Mouse (Mus musculus): Measurements from ENCODE around the gene Pccb. TPM values are rescaled to one million over a fixed set of nuclear protein-coding genes. Genes with fewer than 3 reads are reported as not detected.

Pccb gene
- polyA plus RNA-seq (2015; fragmentation: Nextera tagmentation; extraction: Ambion mirVana), result 21.3 and 21.4 TPM in 2 replicates

GRCm38 (mm10) chr9:101034448-101035098, at the start of gene Pccb:
Pccb (minus strand) TSS chr9:101034898.
- under 1% methylated on average over 61 of the region's 61 CpGs for WGBS
- no peaks in the 10 kb centered on the region for H3K27me3 ChIP-seq

GRCm38 (mm10) chr9:101083728-101084127, 49.0 kb upstream of the Pccb start:
- no peaks in the 10 kb centered on the region for H3K9me3 ChIP-seq
- H3K9ac ChIP-seq, result no peak overlapping the region
- H3K4me3 ChIP-seq, result no peak overlapping the region
- no peak overlapping the region for H3K4me2 ChIP-seq
- H3K27me3 ChIP-seq, result no peaks in the 10 kb centered on the region
- peaks cover 9% of the 10 kb centered on the region; the same call in 1 of the 2 replicates for H3K36me3 ChIP-seq
- 95% methylated on average over 3 of the region's 3 CpGs for WGBS
- H3K4me1 ChIP-seq (replicated peaks), result peaks cover 24% of the 10 kb centered on the region
- no peak for ATAC-seq (ENCODE audit: low read depth)
- H3K27ac ChIP-seq (replicated peaks), result no peak overlapping the region

More at GRCm38 (mm10) chr9:101034448-101035098, at the start of gene Pccb:
- Histone ChIP-seq H3K36me3 (peaks cover 6% of the 10 kb centered on the region; the same call in 1 of the 2 replicates), H3K9ac (peak within 1 kb of the TSS; percentile 76), H3K4me3 (peak within 1 kb of the TSS; percentile 56), H3K9me3 (no peaks in the 10 kb centered on the region), H3K4me1 (replicated peaks) (peaks cover 17% of the 10 kb centered on the region), H3K4me2 (peak within 1 kb of the TSS; percentile 63), H3K27ac (replicated peaks) (peak within 1 kb of the TSS; percentile 97)
- ATAC-seq (ENCODE audit: low read depth), result peak; percentile 100

- H3K9ac ChIP-seq, result no peak overlapping the region
- H3K36me3 ChIP-seq, result peaks cover 9% of the 10 kb centered on the region; the same call in 1 of the 2 replicates
- peaks cover 49% of the 10 kb centered on the region for H3K4me1 ChIP-seq (replicated peaks)
- H3K27me3 ChIP-seq, result no peaks in the 10 kb centered on the region
- H3K27ac ChIP-seq (replicated peaks), result no peak overlapping the region
- H3K9me3 ChIP-seq, result no peaks in the 10 kb centered on the region
- no peak for ATAC-seq (ENCODE audit: low read depth)
- H3K4me2 ChIP-seq, result peak overlapping the region; percentile 92; the same call in 1 of the 2 replicates
- H3K4me3 ChIP-seq, result no peak overlapping the region
- WGBS, result 60% methylated on average over 3 of the region's 3 CpGs
Observed at GRCm38 (mm10) chr9:101080046-101080685, 45.5 kb upstream of the Pccb start.

GRCm38 (mm10) chr9:101078579-101078978, 43.9 kb upstream of the Pccb start:
- no peak for ATAC-seq (ENCODE audit: low read depth)
- WGBS, result 50% methylated on average over 4 of the region's 4 CpGs
- Histone ChIP-seq H3K27ac (replicated peaks) (no peak overlapping the region), H3K4me2 (peak overlapping the region; percentile 92), H3K36me3 (peaks cover 2% of the 10 kb centered on the region; the same call in 1 of the 2 replicates), H3K4me3 (peak overlapping the region; percentile 87), H3K4me1 (replicated peaks) (peaks cover 49% of the 10 kb centered on the region), H3K9me3 (no peaks in the 10 kb centered on the region), H3K27me3 (no peaks in the 10 kb centered on the region), H3K9ac (0 out of 2 replicates have a peak overlapping the region, but pooled peaks have one; percentile 35)

- Histone ChIP-seq H3K4me3 (peak overlapping the region; percentile 87), H3K4me1 (replicated peaks) (peaks cover 56% of the 10 kb centered on the region), H3K4me2 (peak overlapping the region; percentile 92), H3K27ac (replicated peaks) (no peak overlapping the region), H3K9me3 (no peaks in the 10 kb centered on the region), H3K36me3 (no peaks in the 10 kb centered on the region), H3K9ac (peak overlapping the region; percentile 99), H3K27me3 (no peaks in the 10 kb centered on the region)
- no peak for ATAC-seq (ENCODE audit: low read depth)
Observed at GRCm38 (mm10) chr9:101077486-101077885, 42.8 kb upstream of the Pccb start.

GRCm38 (mm10) chr9:101076095-101076875, 41.6 kb upstream of the Pccb start:
- no peaks in the 10 kb centered on the region for H3K9me3 ChIP-seq
- peak overlapping the region; percentile 92 for H3K4me2 ChIP-seq
- peak overlapping the region; percentile 87 for H3K4me3 ChIP-seq
- peaks cover 58% of the 10 kb centered on the region for H3K4me1 ChIP-seq (replicated peaks)
- no peak overlapping the region for H3K27ac ChIP-seq (replicated peaks)
- under 1% methylated on average over 18 of the region's 18 CpGs for WGBS
- no peaks in the 10 kb centered on the region for H3K27me3 ChIP-seq
- no peaks in the 10 kb centered on the region for H3K36me3 ChIP-seq
- ATAC-seq (ENCODE audit: low read depth), result no peak
- peak overlapping the region; percentile 99 for H3K9ac ChIP-seq

GRCm38 (mm10) chr9:101075694-101076093, 41.0 kb upstream of the Pccb start:
- no peak for ATAC-seq (ENCODE audit: low read depth)
- peak overlapping the region; percentile 92 for H3K4me2 ChIP-seq
- no peaks in the 10 kb centered on the region for H3K9me3 ChIP-seq
- H3K36me3 ChIP-seq, result no peaks in the 10 kb centered on the region
- no peaks in the 10 kb centered on the region for H3K27me3 ChIP-seq
- peak overlapping the region; percentile 99 for H3K9ac ChIP-seq
- under 1% methylated on average over 8 of the region's 8 CpGs for WGBS
- H3K27ac ChIP-seq (replicated peaks), result no peak overlapping the region
- peaks cover 52% of the 10 kb centered on the region for H3K4me1 ChIP-seq (replicated peaks)
- peak overlapping the region; percentile 87 for H3K4me3 ChIP-seq

GRCm38 (mm10) chr9:101075091-101075581, 40.4 kb upstream of the Pccb start:
- Histone ChIP-seq H3K9ac (peak overlapping the region; percentile 99), H3K27me3 (no peaks in the 10 kb centered on the region), H3K4me3 (peak overlapping the region; percentile 87), H3K9me3 (no peaks in the 10 kb centered on the region), H3K4me1 (replicated peaks) (peaks cover 48% of the 10 kb centered on the region), H3K27ac (replicated peaks) (peak overlapping the region; percentile 100), H3K4me2 (peak overlapping the region; percentile 92), H3K36me3 (no peaks in the 10 kb centered on the region)
- no peak for ATAC-seq (ENCODE audit: low read depth)
- 0% methylated on average over 25 of the region's 25 CpGs for WGBS

- under 1% methylated on average over 85 of the region's 100 CpGs for WGBS
- Histone ChIP-seq H3K4me3 (peak overlapping the region; percentile 87), H3K9ac (peak overlapping the region; percentile 99), H3K9me3 (no peaks in the 10 kb centered on the region), H3K4me1 (replicated peaks) (peaks cover 41% of the 10 kb centered on the region), H3K4me2 (peak overlapping the region; percentile 92), H3K36me3 (no peaks in the 10 kb centered on the region), H3K27ac (replicated peaks) (peak overlapping the region; percentile 100), H3K27me3 (no peaks in the 10 kb centered on the region)
- peak; percentile 78 for ATAC-seq (ENCODE audit: low read depth)
Observed at GRCm38 (mm10) chr9:101074332-101075021, 39.8 kb upstream of the Pccb start.

GRCm38 (mm10) chr9:101073987-101074331, 39.3 kb upstream of the Pccb start, which contains the start of gene Msl2:
Msl2 (plus strand) TSS chr9:101074101.
- Histone ChIP-seq H3K27ac (replicated peaks) (peak within 1 kb of the TSS; percentile 100), H3K9ac (peak within 1 kb of the TSS; percentile 99), H3K9me3 (no peaks in the 10 kb centered on the region), H3K4me1 (replicated peaks) (peaks cover 36% of the 10 kb centered on the region), H3K4me2 (peak within 1 kb of the TSS; percentile 92), H3K36me3 (no peaks in the 10 kb centered on the region), H3K4me3 (peak within 1 kb of the TSS; percentile 87), H3K27me3 (no peaks in the 10 kb centered on the region)
- peak; percentile 72; the same call in 1 of the 2 replicates for ATAC-seq (ENCODE audit: low read depth)
- WGBS, result under 1% methylated on average over 41 of the region's 43 CpGs

Measured in neural tube, embryonic 13.5 days (tissue).